In the genomic region with DNA sequence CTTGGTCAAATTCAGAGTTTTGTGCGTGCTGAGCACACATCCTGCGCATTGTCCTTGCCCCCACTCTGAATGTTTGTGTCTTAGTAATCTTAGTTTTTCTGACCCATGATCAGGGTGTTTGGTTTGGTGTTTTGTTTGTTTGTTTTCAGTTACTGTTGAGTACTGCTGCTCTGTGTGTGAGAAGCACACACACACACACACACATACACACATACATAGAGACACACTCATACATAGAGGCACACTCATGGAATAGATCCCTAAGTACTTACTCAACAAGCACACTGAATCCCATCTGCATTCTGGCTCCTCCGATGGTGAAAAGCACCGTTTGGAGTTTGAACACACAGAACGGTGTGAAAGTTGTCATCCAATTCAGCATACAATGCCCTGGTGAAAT, we compare ENCODE assay signal across 20 mouse cellular contexts. TPM values are rescaled to one million over a fixed set of nuclear protein-coding genes. Genes with fewer than 3 reads are reported as not detected.
DNase-seq lines count a peak whose midpoint lies in the region; ATAC-seq lines count a peak whose summit lies in the region.
"Had no signal": no experiment of that assay in that cellular context is flagged by ENCODE, and none has a peak within 500 bp of the region (broad histone marks: within the 10 kb centered on the region; RNA-seq: fewer than 3 reads in every experiment).

No protein-coding gene starts in this region.

- peaks cover 15% of the 10 kb centered on the region for H3K36me3 ChIP-seq in hindbrain, embryonic 13.5 days
- H3K36me3 ChIP-seq in hindbrain, embryonic 11.5 days (ENCODE audit: control insufficient read depth, insufficient read depth, low read length): no peaks in the 10 kb centered on the region
- H3K36me3 ChIP-seq in midbrain, embryonic 12.5 days: no peaks in the 10 kb centered on the region
- H3K36me3 ChIP-seq in midbrain, embryonic 14.5 days (ENCODE audit: control insufficient read depth, insufficient read depth, low read length): peaks cover 18% of the 10 kb centered on the region; the same call in 1 of the 2 replicates
- 0 out of 2 replicates have a peak, but pooled peaks cover 3% of the 10 kb centered on the region for H3K36me3 ChIP-seq in midbrain, embryonic 13.5 days
- peaks cover 2% of the 10 kb centered on the region; the same call in 1 of the 2 replicates for H3K36me3 ChIP-seq in midbrain, embryonic 10.5 days
- H3K36me3 ChIP-seq: G1E had no signal

- DNase-seq in heart, adult 11 months: peak; percentile 19
- DNase-seq in heart, adult 9 months (ENCODE audit: low spot score in 2 of 2): no peak
- DNase-seq in hindbrain, embryonic 11.5 days (ENCODE audit: low spot score): no peak
- DNase-seq in midbrain, embryonic 14.5 days: no peak
- no peak for DNase-seq in midbrain, embryonic 10.5 days (ENCODE audit: low spot score)
- DNase-seq: adrenal gland, adult 2 months; adrenal gland, adult 8-10 months; adrenal gland, postnatal 10 days; adrenal gland, postnatal 14 days; adrenal gland, postnatal 25 days; adrenal gland, postnatal 36 days; B cell, adult 2 months; cerebellum, adult 11 months; cerebellum, adult 11-12 months had no signal

- H3K27me3 ChIP-seq in hindbrain, embryonic 13.5 days: no peaks in the 10 kb centered on the region
- H3K27me3 ChIP-seq in hindbrain, embryonic 11.5 days (ENCODE audit: control insufficient read depth, insufficient read depth, low read length): no peaks in the 10 kb centered on the region
- H3K27me3 ChIP-seq in midbrain, embryonic 12.5 days: no peaks in the 10 kb centered on the region
- H3K27me3 ChIP-seq in midbrain, embryonic 14.5 days (ENCODE audit: control insufficient read depth, insufficient read depth, low read length): no peaks in the 10 kb centered on the region
- no peaks in the 10 kb centered on the region for H3K27me3 ChIP-seq in midbrain, embryonic 13.5 days
- H3K27me3 ChIP-seq in midbrain, embryonic 10.5 days (ENCODE audit: low read depth, poor library complexity, severe bottlenecking): no peaks in the 10 kb centered on the region
- H3K27me3 ChIP-seq: CH12.LX, Patski had no signal

- H3K27ac ChIP-seq in hindbrain, embryonic 13.5 days: no peak overlapping the region
- H3K27ac ChIP-seq in hindbrain, embryonic 11.5 days (ENCODE audit: low read depth, low read length): no peak overlapping the region
- H3K27ac ChIP-seq in midbrain, embryonic 12.5 days (replicated peaks): no peak overlapping the region
- no peak overlapping the region for H3K27ac ChIP-seq in midbrain, embryonic 14.5 days (replicated peaks; ENCODE audit: low read depth, low read length)
- H3K27ac ChIP-seq in midbrain, embryonic 13.5 days: no peak overlapping the region
- H3K27ac ChIP-seq in midbrain, embryonic 10.5 days (replicated peaks): no peak overlapping the region

- no peaks in the 10 kb centered on the region for H3K9me3 ChIP-seq in hindbrain, embryonic 13.5 days
- no peaks in the 10 kb centered on the region for H3K9me3 ChIP-seq in hindbrain, embryonic 11.5 days (ENCODE audit: control insufficient read depth, low read length)
- no peaks in the 10 kb centered on the region for H3K9me3 ChIP-seq in midbrain, embryonic 12.5 days
- no peaks in the 10 kb centered on the region for H3K9me3 ChIP-seq in midbrain, embryonic 14.5 days (ENCODE audit: control insufficient read depth, low read length)
- H3K9me3 ChIP-seq in midbrain, embryonic 13.5 days: no peaks in the 10 kb centered on the region
- H3K9me3 ChIP-seq in midbrain, embryonic 10.5 days (replicated peaks): no peaks in the 10 kb centered on the region
- H3K9me3 ChIP-seq: G1E had no signal

- H3K4me2 ChIP-seq in hindbrain, embryonic 13.5 days: no peak overlapping the region
- no peak overlapping the region for H3K4me2 ChIP-seq in hindbrain, embryonic 11.5 days (replicated peaks; ENCODE audit: low read depth, low read length)
- no peak overlapping the region for H3K4me2 ChIP-seq in midbrain, embryonic 12.5 days (replicated peaks)
- no peak overlapping the region for H3K4me2 ChIP-seq in midbrain, embryonic 14.5 days (ENCODE audit: low read length)
- no peak overlapping the region for H3K4me2 ChIP-seq in midbrain, embryonic 13.5 days (replicated peaks)

- WGBS in hindbrain, embryonic 13.5 days: 97% methylated on average over 5 of the region's 5 CpGs
- 97% methylated on average over 5 of the region's 5 CpGs for WGBS in hindbrain, embryonic 11.5 days
- WGBS in midbrain, embryonic 12.5 days: 93% methylated on average over 5 of the region's 5 CpGs
- WGBS in midbrain, embryonic 14.5 days: 95% methylated on average over 5 of the region's 5 CpGs
- 96% methylated on average over 5 of the region's 5 CpGs for WGBS in midbrain, embryonic 13.5 days
- 97% methylated on average over 5 of the region's 5 CpGs for WGBS in midbrain, embryonic 10.5 days

- ATAC-seq in hindbrain, embryonic 13.5 days (ENCODE audit: low FRiP score): peak; percentile 54; the same call in 1 of the 2 replicates
- ATAC-seq in hindbrain, embryonic 11.5 days (ENCODE audit: low FRiP score): no peak
- peak; percentile 55; the same call in 1 of the 2 replicates for ATAC-seq in midbrain, embryonic 12.5 days (ENCODE audit: low FRiP score, low read depth)
- ATAC-seq in midbrain, embryonic 14.5 days (ENCODE audit: low FRiP score, low TSS enrichment): no peak
- peak; percentile 57; the same call in 1 of the 2 replicates for ATAC-seq in midbrain, embryonic 13.5 days
- ATAC-seq: Patski had no signal

- H3K4me1 ChIP-seq in hindbrain, embryonic 13.5 days (replicated peaks): no peaks in the 10 kb centered on the region
- H3K4me1 ChIP-seq in hindbrain, embryonic 11.5 days (replicated peaks; ENCODE audit: control insufficient read depth, insufficient read depth, low read length): no peaks in the 10 kb centered on the region
- H3K4me1 ChIP-seq in midbrain, embryonic 12.5 days: no peaks in the 10 kb centered on the region
- no peaks in the 10 kb centered on the region for H3K4me1 ChIP-seq in midbrain, embryonic 14.5 days (ENCODE audit: control insufficient read depth, insufficient read depth, low read length)
- H3K4me1 ChIP-seq in midbrain, embryonic 13.5 days (replicated peaks): no peaks in the 10 kb centered on the region
- H3K4me1 ChIP-seq in midbrain, embryonic 10.5 days: no peaks in the 10 kb centered on the region

- no peak overlapping the region for H3K9ac ChIP-seq in hindbrain, embryonic 13.5 days
- no peak overlapping the region for H3K9ac ChIP-seq in hindbrain, embryonic 11.5 days (ENCODE audit: low read depth, low read length)
- no peak overlapping the region for H3K9ac ChIP-seq in midbrain, embryonic 12.5 days (replicated peaks)
- no peak overlapping the region for H3K9ac ChIP-seq in midbrain, embryonic 14.5 days (replicated peaks; ENCODE audit: low read length)
- H3K9ac ChIP-seq in midbrain, embryonic 13.5 days (replicated peaks): no peak overlapping the region

- H3K4me3 ChIP-seq in hindbrain, embryonic 13.5 days: no peak overlapping the region
- no peak overlapping the region for H3K4me3 ChIP-seq in hindbrain, embryonic 11.5 days (ENCODE audit: low read depth, low read length)
- H3K4me3 ChIP-seq in midbrain, embryonic 12.5 days: no peak overlapping the region
- H3K4me3 ChIP-seq in midbrain, embryonic 14.5 days (replicated peaks; ENCODE audit: low read depth, low read length): no peak overlapping the region
- no peak overlapping the region for H3K4me3 ChIP-seq in midbrain, embryonic 13.5 days (replicated peaks)
- no peak overlapping the region for H3K4me3 ChIP-seq in midbrain, embryonic 10.5 days

RNA-seq across cellular contexts. Expression of a gene that starts 41.5 kb away (rescaled TPM):
- 55.7 and 56.8 TPM in 2 replicates for polyA plus RNA-seq in hindbrain, embryonic 13.5 days (2015; fragmentation: Nextera tagmentation; extraction: Ambion mirVana)
- 65.2 and 65.5 TPM in 2 replicates for polyA plus RNA-seq in hindbrain, embryonic 11.5 days (2014; fragmentation: Nextera tagmentation; extraction: Ambion mirVana)
- 26.3 and 36.5 TPM in 2 replicates for polyA plus RNA-seq in midbrain, embryonic 12.5 days (2016; fragmentation: Nextera tagmentation; extraction: Ambion mirVana)
- 32.8 and 36.3 TPM in 2 replicates for polyA plus RNA-seq in midbrain, embryonic 14.5 days (2014; fragmentation: Nextera tagmentation; extraction: Ambion mirVana)
- polyA plus RNA-seq in midbrain, embryonic 13.5 days (2015; fragmentation: Nextera tagmentation; extraction: Ambion mirVana): 25.5 and 27.2 TPM in 2 replicates
- 30.7 and 33.2 TPM in 2 replicates for polyA plus RNA-seq in midbrain, embryonic 10.5 days (2016; fragmentation: Nextera tagmentation; extraction: Ambion mirVana)
- polyA plus RNA-seq: G1E had no signal

Comparison
In these comparisons a context has a peak if more than half of its experiments do, and no peak if none do; other contexts are left out.
1. ATAC-seq: peak in hindbrain, embryonic 13.5 days (single experiment), midbrain, embryonic 12.5 days (single experiment) and midbrain, embryonic 13.5 days (single experiment); none in hindbrain, embryonic 11.5 days (single experiment) and midbrain, embryonic 14.5 days (single experiment).